Mouse (Mus musculus) adrenal gland, adult 8-10 months (tissue): ENCODE measurements around the gene Pou3f3. TPM values are rescaled to one million over a fixed set of nuclear protein-coding genes. Genes with fewer than 3 reads are reported as not detected.

Source experiments
- DNase-seq: peaks from one replicate; pipeline ENCODE4 v3.0.0; 2022
- total RNA-seq, 4 experiments: library from RNA; stranded (reverse); gene quantifications; 2 replicates each; pipeline ENCODE4 v1.2.4; 2022

Gene Pou3f3
- total RNA-seq, 4 experiments from 2014 or later = 0.03 to 0.11 (median 0.08) TPM

- no peak for DNase-seq
Observed at GRCm38 (mm10) chr1:42710995-42711394, 15.4 kb downstream of the Pou3f3 start.

GRCm38 (mm10) chr1:42711456-42712310 is 16.1 kb downstream of the Pou3f3 start:
- DNase-seq = no peak

GRCm38 (mm10) chr1:42712311-42712690 is 16.7 kb downstream of the Pou3f3 start:
- no peak for DNase-seq

- DNase-seq = no peak
Observed at GRCm38 (mm10) chr1:42713104-42713932, 17.8 kb downstream of the Pou3f3 start.

GRCm38 (mm10) chr1:42714016-42714931 is 18.7 kb downstream of the Pou3f3 start:
- DNase-seq = no peak

GRCm38 (mm10) chr1:42718549-42718948 is 23.0 kb downstream of the Pou3f3 start:
- DNase-seq = no peak

GRCm38 (mm10) chr1:42721353-42721752 is 25.8 kb downstream of the Pou3f3 start:
- no peak for DNase-seq

GRCm38 (mm10) chr1:42723769-42724300 is 28.3 kb downstream of the Pou3f3 start:
- no peak for DNase-seq

- no peak for DNase-seq
Observed at GRCm38 (mm10) chr1:42724881-42725280, 29.3 kb downstream of the Pou3f3 start.

- DNase-seq = no peak
Observed at GRCm38 (mm10) chr1:42727161-42727560, 31.6 kb downstream of the Pou3f3 start.

GRCm38 (mm10) chr1:42727676-42728075 is 32.1 kb downstream of the Pou3f3 start:
- no peak for DNase-seq

GRCm38 (mm10) chr1:42741383-42742241 is 46.0 kb downstream of the Pou3f3 start:
- no peak for DNase-seq

- DNase-seq = no peak
Observed at GRCm38 (mm10) chr1:42742242-42742560, 46.6 kb downstream of the Pou3f3 start.

- no peak for DNase-seq
Observed at GRCm38 (mm10) chr1:42745047-42745446, 49.5 kb downstream of the Pou3f3 start.

- DNase-seq = no peak
Observed at GRCm38 (mm10) chr1:42749536-42750292, 54.1 kb downstream of the Pou3f3 start.

Other genes with a start within 250 kb of the Pou3f3 start
- gene Mrps9, start 155.5 kb downstream of the Pou3f3 start, total RNA-seq = 10 to 100 TPM; 63.9 to 74.0 (median 69.5) TPM